Mouse (Mus musculus) adrenal gland, postnatal 4 days (tissue): ENCODE measurements around the gene Surf2. TPM values are rescaled to one million over a fixed set of nuclear protein-coding genes. Genes with fewer than 3 reads are reported as not detected.

Experiments used
- DNase-seq, 2 experiments: peaks; one replicate each; pipeline ENCODE4 v3.0.0; 2021 to 2022; ENCODE audit warnings: low spot score in 2 of 2, mixed read lengths in 2 of 2
- total RNA-seq, 2 experiments: library from RNA; stranded (reverse); gene quantifications; 2 replicates each; pipeline ENCODE4 v1.2.3; 2021

Surf2 gene
- total RNA-seq, 2 experiments from 2014 or later = 42.6 to 43.6 TPM

DNA sequence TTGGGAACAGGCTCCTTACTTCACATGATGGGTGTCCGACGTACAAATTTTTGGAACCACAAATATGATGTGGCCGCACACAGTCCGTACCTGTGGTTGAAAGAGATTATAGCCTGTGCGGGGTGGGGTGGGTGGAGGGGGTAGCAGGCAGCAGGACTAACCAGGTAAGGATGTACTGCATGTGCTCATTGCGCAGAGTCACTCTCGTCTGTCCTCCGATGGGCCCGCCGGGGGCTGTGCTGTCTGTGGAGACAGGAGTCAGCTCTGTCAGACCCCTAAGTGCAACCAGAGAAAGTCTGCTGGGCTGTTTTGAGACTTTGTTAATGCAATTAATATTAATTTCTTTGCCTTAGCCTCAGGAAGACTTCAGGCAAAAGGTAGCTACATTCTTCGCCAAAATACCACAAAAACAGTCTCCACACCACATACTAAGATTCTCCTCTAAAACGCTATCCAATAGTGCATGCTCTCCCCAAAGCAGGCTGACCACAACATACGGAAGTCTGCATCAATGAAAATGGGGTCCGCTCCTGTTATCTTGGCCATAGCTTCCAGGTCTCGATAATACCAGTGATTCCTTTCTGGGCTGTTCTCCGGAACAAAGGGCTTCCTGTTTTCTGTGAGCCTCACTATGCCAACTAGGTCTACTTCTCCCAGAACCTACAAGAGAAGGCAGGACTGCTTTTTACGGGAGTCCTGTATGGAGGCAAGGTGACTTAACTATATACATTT lies 2.6 kb upstream of the Surf2 start:
- no peak for DNase-seq

DNA sequence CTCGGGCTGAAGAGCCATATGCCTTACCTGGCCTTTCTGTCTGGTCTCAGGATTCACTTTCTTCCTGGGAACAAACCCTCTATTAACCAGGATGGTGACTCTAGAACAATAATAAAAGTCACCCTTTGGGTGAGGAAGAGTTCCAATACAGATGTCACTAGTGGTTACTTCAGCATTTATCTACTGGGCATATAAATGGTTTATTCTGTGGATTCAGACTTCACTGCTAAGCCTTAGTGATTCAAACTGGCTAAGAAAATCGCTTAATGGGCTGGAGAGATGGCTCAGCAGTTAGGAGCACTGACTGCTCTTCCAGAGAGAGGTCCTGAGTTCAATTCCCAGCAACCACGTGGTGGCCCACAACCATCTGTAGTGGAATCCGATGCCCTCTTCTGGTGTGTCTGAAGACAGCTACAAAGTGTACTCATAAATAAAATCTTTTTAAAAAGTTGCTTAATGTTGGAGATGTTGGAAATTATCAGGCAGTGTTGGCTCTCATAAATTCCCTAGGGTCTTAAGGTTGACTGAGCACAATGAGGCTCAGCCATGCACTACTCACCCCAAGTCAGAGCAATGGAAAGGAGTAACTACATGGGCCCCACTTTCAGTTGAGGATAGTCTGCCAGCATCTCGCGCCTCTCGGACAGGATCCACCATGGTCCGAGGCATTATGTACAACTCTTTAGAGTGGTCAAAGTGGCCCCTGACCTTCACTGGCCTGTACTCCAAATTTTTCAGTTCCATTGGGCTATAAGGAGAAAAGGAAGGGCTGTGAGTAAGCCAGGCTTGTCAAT lies 1.8 kb upstream of the Surf2 start:
- no peak for DNase-seq

DNA sequence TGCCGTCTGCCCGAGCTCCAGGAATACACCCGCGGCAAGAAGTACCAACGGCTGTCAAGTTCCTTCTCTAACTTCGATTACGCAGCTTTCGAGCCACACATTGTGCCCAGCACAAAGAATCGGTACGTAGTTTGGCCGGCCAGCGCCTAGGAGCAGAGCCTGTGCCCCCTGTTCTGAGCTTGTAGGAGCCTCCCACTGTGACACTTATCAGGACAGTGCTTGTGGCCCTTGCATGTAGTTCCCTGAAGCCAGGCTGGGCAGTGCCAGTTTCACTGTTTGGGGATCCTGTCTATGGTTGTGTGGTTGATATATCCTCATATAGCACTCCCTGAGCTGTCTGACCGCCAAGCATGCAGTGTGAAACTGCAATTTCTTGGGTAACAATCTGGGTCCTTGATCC lies 571 bp downstream of the Surf2 start:
- no peak for DNase-seq

DNA sequence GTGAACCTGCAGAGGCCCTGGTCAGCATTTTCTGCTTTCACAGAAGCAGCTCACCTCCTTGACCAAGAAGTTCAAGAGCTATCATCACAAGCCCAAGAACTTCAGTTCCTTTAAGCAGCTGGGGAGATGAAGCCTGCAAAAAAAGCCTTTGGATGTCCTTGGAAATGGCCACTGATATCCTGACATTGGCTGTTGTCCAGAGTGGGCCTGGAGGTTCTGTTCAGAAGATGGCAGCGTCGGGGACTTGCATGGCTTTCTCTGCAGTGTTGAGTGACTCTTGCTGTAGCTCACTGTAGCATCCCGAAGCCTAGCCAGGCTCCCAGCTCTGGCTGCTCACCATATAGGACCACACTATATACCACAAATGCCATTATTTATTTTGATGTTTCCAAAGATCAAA lies 3.5 kb downstream of the Surf2 start:
- no peak for DNase-seq

DNA sequence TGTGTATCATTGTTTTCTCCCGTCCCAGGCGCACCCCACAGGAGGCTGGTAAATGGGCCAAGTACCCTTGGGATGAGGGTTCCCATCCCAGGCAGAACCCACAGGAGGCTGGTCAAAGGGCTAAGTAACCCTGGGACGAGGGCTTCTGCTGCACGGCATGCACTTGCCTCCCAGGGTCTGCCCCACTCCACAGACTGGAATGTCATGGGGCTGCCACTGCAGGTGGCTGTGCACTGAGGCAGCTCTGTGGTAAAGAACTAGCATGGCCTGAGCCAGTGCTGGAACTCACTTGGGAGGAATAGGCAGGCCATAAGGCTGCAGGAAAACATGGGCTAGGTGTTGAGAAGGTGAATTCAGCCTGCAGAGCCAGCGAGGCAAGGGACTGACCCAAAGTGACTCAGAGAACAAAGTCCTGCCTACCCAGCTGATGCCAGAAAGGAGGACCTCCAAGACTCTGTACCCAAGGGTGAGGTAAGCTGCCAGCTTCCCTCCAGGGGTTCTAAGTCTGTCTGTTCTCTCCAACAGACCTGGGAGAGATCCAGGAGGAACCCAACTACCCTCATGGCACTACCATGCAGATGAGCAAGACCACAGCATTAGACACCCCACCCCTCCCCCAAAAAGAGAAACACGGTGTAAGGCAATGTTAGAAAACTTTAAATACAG lies 4.2 kb downstream of the Surf2 start:
- DNase-seq = no peak

DNA sequence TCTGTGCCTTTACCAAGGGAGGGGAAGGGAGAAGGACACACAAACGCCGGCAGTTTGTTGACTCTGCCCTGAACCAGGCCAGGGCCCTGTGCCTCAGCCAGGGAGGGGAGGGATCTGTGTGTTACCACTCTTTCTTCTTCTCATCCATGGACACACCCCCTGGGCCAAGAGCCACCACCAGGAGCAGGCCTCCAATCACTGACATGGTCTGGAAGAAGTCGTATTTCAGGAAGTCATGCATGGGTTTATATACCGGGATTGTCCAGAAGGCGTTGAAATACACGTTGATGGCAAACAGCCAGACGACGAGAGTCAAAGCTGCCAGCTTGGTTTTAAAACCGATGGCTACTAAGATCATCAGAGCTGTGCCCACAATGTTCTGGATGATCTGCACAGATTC lies 5.6 kb downstream of the Surf2 start:
- no peak for DNase-seq

DNA sequence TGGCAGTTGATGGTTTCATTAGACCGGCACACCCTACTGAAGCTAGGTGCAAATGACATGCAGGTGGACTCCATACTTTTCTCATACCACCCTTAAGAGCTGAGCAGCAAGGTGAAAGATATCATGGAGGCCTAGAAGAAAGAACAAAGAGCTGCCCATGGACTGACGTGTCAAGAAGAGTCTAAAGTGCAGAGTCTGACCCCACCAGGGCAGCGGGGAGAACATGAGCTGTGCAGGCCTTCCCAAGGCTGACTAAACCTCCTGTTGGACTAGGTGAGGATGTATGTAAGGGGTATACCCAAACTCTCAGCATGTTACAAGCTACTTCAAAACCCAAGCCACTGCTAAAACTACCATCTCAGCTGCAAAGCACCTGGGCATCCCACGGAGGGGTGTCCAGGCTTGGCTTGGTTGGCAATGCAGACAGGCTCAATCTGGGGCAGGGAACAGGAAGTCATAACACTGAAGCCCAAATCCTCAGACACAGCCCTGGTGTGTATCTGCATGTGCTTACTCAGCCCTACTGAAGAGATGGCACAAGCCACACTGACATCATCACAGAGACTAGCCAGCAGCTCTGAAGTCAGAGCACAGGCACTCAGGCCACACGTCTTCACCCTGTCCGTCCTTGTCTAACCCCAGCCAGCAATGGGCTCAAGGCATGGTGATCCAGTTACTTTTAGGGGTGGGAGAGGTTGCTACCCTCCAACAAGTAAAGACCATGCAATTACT lies 11.7 kb downstream of the Surf2 start:
- no peak for DNase-seq

DNA sequence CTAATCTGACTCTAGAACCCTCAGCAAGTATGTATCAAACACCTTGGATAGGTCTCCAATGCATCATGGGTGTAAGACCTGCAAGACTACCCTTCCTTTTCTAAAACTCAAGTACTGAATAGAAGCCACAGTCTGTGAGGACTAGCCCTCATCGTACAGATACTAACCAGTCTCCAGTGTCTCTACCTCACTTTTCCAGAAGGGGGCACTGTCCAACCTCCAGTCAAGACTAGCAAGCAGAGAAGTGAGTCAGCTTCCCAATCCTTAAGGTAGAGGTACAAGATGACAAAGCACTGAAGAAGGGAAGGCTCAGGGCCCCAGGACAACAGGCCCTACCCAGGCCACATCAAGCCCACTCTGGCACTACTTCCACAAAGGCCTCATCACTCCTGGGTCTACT lies 14.2 kb downstream of the Surf2 start:
- DNase-seq = no peak

DNA sequence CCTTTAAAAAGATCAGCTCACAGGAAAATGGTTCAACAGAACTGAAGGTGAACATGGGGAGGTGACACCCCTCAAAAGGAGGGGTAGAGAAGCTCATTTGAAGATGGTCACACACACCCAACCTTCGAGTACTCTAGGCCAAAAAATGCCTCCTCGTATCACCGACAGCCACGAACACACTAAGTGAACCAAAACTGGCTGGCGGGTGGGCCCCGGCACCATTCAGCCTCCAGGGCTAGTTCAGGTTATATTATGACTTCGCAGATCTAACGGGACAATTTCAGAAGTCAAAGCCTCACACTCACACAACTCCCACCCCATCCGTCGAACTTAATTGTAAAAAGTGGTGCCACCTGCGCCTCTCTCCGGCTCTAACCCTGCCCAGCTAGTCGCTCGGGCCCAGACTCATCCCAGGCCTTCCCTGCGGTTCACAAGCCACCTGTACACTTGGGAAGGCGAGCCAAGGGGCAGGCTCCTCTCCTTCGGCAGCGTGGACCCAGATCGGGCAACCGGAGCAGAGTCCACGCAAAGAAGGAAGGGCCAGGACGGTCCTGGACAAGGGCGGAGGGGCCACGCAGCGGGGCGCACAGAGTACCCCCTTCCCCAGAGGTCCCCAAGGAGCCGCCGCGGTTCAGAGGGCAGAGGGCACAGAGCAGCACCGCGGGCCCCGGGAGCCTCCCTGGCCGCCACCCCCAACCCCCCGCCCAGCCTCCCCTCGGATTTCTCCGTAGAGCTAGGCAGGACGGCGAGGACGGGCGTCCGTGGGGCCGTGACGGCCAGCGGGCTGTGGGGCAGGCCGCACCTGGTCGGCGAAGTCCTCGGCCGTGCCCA lies 16.5 kb downstream of the Surf2 start:
- peak in 1 of 2 experiments; percentile 27 for DNase-seq

DNA sequence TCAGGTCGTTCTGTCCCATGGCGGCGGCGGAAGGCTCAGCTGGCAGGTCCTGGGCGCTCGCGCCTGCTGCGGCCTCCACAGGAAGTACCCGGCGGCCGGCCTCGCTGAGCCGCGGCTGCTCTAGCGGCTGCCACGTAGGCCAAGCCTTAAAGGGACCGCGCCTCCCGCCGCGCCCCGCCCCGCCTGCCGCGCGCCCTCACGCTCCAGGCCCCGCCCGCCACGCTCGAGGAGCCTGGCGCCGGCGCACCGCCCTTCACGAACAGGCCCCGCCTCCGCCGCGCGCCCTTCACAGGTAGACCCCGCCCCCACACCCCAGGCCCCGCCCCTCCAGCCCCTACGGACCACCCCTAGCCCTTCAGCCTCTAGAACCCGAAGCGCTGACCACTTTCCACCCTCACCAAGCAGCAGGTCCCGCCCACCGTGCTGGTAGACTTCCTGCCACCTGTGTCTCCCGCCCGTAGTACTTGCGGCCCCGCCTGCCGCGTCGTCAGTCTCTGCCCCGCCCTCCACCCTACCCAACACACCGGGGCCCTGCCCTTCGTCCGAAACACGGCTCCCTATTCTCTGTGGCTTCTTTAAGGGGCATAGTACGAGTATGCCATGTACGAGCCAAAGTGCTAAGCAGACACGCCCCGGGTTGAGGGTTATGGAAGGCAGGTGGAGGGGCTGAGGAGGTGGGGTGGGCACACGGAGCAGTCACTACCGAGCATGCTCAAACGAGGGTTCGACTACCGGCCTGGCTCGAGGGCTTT lies 17.3 kb downstream of the Surf2 start, which contains the start of the genes Surf4 and Stkld1:
Gene Surf4, minus strand, starts transcription at position 625 of the 752 bp plus-strand sequence.
Gene Stkld1, plus strand, starts transcription at position 744 of the 752 bp plus-strand sequence.
- peak; percentile 83 to 84 for DNase-seq

DNA sequence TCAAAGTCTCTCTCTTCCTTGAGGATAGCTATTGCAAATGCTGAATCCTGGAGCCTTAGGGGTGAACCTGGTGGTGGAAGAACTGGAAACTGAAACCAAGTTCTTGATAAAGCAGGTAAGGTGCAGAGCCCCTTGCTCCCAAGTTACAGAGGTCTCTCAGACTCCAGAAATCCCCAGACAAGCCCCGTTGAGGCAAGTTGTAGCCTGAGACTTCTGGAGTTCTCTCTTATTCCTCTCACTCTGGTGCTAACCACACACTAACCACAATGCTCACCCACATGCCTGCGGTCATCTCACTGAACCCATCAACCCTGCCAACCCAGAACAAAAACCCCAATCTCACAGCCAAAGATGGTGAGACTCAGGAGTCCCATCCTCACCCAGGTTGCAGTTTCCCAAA lies 19.1 kb downstream of the Surf2 start:
- DNase-seq = no peak

DNA sequence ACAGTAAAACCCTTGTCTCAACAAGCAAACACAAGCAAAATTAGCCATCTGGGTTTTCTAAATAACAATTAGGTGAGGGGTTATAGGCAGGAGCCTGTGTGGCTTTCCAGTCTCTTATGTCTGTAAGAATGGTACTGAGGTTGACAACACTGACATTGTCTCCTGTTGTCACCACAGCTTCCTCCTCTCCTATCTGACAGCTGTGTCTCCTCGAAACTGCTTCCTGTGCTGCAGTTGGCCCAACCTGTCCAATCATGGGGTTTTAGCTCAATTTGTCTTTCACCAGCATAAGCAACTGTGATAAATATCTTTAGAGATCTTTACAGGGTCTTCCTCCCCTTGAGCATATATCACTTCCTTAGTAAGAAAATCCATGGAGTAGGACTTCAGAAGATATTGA lies 20.3 kb downstream of the Surf2 start:
- no peak for DNase-seq

DNA sequence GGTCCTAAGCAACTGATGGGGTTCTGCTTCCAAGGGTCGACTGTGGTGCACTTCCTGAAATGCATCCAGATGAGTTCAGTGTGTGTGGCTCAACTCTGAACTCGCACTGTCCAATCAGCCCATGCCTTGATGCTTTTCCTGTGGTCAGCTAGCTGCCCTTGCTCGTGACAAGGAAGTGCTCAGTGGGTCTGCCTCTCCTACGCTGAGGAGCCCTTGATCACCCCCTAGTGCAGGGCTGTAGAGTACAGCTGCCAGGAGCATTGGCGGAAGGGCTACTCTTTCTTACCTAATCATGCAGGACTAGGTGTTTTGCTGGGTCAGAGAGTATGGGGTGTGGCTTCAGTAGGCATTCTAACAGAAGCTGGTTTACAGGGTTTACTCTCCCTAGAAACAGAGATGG lies 25.4 kb downstream of the Surf2 start:
- DNase-seq = no peak

DNA sequence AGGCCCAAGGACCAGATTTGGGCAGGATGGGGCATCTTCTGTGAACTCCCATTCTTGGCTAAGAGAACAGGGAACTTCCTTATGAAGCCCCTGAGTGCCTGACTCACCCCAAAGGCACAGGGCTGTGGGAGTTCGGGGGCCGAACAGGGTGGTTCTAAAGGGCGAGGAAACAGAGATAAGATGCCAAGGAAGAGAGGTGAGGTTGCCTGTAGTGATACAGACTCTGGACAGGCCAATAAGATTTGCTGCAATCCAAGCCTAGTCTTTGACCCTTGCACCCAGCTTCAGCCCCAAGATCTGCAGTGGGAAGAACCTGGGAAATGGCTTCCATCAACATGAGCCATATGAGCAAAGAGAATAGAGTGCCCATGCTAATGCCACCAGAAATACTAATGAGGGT lies 27.1 kb downstream of the Surf2 start:
- no peak for DNase-seq

DNA sequence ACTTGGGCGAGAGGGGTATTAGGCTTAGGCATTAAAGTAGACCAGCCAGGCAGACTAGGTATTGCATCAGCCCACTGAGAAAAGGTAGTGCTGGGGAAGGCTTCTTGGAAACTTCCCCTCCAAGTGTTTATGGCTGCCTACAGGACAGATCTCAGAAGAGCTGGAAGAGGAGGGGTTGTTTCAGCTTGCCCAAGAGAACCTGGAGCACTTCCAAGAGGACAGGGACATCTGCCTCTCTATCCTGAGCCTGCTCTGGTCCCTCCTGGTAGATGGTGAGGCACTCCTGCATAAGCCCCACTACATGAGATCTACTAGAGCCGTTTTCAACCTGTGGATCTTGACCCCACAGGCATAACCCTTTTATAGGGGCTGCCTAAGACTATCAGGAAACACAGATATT lies 34.2 kb downstream of the Surf2 start:
- no peak for DNase-seq

DNA sequence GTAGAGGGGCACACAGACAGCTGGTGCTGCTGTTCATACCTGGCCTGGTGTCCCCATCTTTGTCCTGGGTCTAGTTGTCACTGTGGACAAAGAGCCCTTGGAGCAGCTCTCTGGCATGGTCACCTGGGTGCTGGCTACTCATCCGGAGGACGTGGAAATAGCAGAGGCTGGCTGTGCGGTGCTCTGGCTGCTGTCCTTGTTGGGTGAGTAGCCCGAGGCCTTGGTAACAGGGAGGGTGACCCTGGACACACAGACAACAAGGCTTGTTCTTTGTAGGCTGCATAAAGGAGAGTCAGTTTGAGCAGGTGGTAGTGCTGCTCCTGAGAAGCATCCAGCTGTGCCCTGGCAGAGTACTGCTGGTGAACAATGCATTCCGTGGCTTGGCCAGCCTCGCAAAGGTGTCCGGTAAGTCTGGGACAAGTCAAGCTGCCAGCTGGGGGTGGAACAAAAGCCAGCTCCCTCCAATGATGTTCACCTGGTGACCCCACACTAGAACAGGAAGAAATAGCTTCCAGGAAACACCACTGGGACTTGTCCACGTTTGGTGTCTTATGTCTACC lies 35.3 kb downstream of the Surf2 start:
- no peak for DNase-seq

DNA sequence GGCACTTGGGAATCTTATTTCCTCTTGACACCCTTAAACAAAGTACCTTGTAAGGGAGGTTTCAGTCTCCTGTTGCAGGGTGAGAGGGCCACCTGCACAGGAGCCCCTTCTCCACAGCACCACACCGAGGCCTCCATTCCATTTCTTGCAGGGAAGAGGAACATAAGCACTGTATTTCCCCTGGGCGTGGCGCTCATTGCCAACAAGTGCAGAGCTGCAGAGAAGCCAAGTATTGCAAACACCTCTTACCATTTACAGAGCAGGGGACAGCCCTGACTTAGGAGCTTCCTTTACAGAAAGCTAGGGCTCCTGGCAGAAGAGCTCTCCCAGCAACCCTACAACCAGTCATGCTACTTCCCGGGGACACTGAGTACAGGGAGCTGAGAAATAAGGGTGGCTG lies 36.0 kb downstream of the Surf2 start:
- no peak for DNase-seq

DNA sequence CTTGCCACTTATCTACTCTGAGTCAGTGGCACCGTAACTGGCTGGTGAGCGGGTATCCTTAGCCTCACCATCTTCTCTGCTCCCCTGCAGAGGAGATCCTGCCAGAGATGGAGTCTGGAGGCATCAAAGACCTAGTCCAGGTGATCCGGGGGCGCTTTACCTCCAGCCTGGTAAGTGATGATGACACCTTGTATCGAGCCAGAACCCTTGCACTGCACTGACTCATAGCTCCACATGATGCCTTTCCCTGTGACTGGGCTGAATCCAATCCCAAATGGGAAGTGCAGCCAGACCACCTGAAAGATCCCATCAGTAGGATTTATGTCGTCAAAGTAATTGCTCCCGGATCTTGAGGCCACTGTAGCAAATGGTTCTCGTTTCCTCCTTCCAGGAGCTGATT lies 36.7 kb downstream of the Surf2 start:
- no peak for DNase-seq

DNA sequence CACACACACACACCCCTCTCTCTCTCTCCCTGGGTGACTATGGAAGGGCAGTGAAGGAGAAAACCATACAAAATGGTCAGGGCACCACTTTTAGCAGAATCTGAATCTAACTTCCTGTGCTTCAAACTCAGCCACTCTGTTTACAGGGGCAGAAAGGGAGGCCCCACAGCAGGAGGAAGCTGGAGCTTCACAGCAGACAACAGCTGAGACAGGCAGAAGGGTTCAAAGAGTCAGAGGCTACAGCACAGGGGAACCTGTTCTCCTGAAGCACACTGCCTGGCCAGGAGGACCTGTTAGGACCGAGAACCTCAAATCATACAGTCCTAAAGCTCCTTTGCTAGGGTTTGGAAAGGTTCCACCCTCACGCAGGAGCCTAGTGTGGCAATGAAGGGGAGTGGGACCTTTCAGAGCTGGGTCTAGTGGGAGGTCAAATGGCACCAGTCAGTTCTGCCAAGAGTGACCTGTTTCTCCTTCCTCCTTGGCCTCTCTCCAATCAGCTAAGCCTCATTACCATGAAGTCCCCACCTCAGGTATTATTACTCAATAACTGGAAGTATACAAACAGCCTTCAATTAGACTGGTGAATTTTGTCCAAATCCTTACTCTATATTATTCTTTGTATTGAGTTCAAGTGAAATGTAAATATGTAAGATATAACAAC lies 38.7 kb downstream of the Surf2 start:
- DNase-seq = no peak
